Mouse (Mus musculus) embryonic facial prominence, embryonic 13.5 days (tissue): Measurements from ENCODE around the gene Rps8. TPM values are rescaled to one million over a fixed set of nuclear protein-coding genes. Genes with fewer than 3 reads are reported as not detected.

Experiments
- ATAC-seq: fragments of 200-750 bp; cut with Nextera tagmentation; 2 replicates; pipeline ENCODE4 v1.8.0; 2017; ENCODE audit warnings: low read depth; ENCODE audit not compliant: insufficient number of reproducible peaks, insufficient read depth, low FRiP score, low TSS enrichment
- H3K27ac ChIP-seq: fragments of 300-500 bp; sonication (generic); 2 replicates; pipeline ENCODE4 v1.5.1; 2015; ENCODE audit warnings: moderate library complexity, mild to moderate bottlenecking, inconsistent platforms
- H3K27me3 ChIP-seq: fragments of 300-500 bp; sonication (generic); 2 replicates; pipeline ENCODE4 v1.6.1; 2015; ENCODE audit warnings: mild to moderate bottlenecking, inconsistent platforms
- H3K36me3 ChIP-seq: fragments of 300-500 bp; sonication (generic); 2 replicates; pipeline ENCODE4 v1.6.1; 2015; ENCODE audit warnings: mild to moderate bottlenecking, inconsistent platforms
- H3K4me1 ChIP-seq: fragments of 300-500 bp; sonication (generic); 2 replicates; pipeline ENCODE4 v1.6.1; 2015; ENCODE audit warnings: inconsistent platforms
- H3K4me2 ChIP-seq: fragments of 300-500 bp; sonication (generic); 2 replicates; pipeline ENCODE4 v1.6.1; 2015; ENCODE audit warnings: moderate library complexity, mild to moderate bottlenecking, inconsistent platforms
- H3K4me3 ChIP-seq: fragments of 300-500 bp; sonication (generic); 2 replicates; pipeline ENCODE4 v1.5.1; 2015; ENCODE audit warnings: mild to moderate bottlenecking, inconsistent platforms
- H3K9ac ChIP-seq: fragments of 300-500 bp; sonication (generic); 2 replicates; pipeline ENCODE4 v1.6.1; 2015; ENCODE audit warnings: mild to moderate bottlenecking, inconsistent platforms
- H3K9me3 ChIP-seq: fragments of 300-500 bp; sonication (generic); 2 replicates; pipeline ENCODE4 v1.6.1; 2016; ENCODE audit warnings: inconsistent platforms
- WGBS: fragments of 180-500 bp; shearing (Covaris S2); methylation state at CpG from one replicate; pipeline ENCODE4 v1.1.7; 2015; ENCODE audit warnings: mixed read lengths; 5-methylcytosine and 5-hydroxymethylcytosine counted together
- polyA plus RNA-seq: library from polyadenylated mRNA; unstranded; fragments of >200 nt; fragmentation: Nextera tagmentation; extraction: Ambion mirVana; gene quantifications from 2 replicates; pipeline ENCODE4 v1.2.1, GENCODE M21; 2015

The Rps8 gene
- polyA plus RNA-seq, 1 experiment from 2014 or later: 1,114 TPM

GRCm38 (mm10) chr4:117146176-117146575, 9.9 kb downstream of the Rps8 start:
- Histone ChIP-seq H3K9me3 (no peaks in the 10 kb centered on the region), H3K4me3 (no peak overlapping the region), H3K36me3 (peaks cover 25% of the 10 kb centered on the region), H3K27ac (no peak overlapping the region), H3K27me3 (no peaks in the 10 kb centered on the region), H3K4me1 (no peaks in the 10 kb centered on the region), H3K9ac (no peak overlapping the region), H3K4me2 (no peak overlapping the region)
- no peak for ATAC-seq
- 32% methylated on average over 15 of the region's 15 CpGs for WGBS

DNA sequence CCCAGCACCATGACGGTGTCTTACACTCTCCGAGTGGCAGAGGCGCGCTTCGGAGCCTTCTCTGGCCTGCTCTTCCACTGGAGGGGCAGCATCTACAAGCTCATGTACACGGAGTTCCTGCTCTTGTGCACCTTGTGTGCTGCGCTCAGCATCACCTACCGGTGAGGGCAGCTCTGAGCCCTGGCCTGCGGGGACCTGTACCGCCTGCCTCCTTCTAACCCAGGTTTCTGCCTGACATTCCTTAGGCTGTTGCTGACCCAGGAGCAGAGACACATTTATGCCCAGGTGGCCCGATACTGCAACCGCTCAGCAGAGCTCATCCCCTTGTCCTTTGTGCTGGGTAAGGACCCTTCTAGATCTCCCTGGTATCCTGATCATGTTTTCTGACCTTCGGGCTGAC, 10.8 kb downstream of the Rps8 start:
- H3K4me3 ChIP-seq: no peak overlapping the region
- no peaks in the 10 kb centered on the region for H3K9me3 ChIP-seq
- H3K4me2 ChIP-seq: no peak overlapping the region
- ATAC-seq: no peak
- 95% methylated on average over 13 of the region's 13 CpGs for WGBS
- H3K4me1 ChIP-seq: no peaks in the 10 kb centered on the region
- peaks cover 16% of the 10 kb centered on the region for H3K36me3 ChIP-seq
- no peak overlapping the region for H3K9ac ChIP-seq
- no peak overlapping the region for H3K27ac ChIP-seq
- no peaks in the 10 kb centered on the region for H3K27me3 ChIP-seq

DNA sequence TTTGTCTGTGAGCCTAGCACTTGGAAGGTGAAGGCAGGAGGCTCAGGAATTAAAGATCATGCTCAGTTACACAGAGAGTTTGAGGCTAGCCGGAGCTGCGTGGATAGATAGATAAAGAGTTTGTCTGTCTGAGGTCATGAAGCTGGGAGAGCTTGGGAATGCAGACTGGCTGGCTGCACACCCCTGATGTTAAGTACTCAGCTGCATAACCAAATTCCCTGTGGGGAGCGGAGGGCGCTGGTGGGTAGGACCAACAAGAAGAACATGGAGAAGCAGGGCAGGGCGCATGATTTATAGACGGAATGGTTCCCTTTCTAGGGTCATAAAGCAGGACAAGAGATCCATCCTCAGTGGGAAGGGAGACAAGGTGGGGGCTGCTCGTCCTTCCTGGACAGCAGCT, 13.0 kb downstream of the Rps8 start:
- ATAC-seq: no peak
- Histone ChIP-seq H3K4me1 (no peaks in the 10 kb centered on the region), H3K27me3 (no peaks in the 10 kb centered on the region), H3K27ac (no peak overlapping the region), H3K36me3 (no peaks in the 10 kb centered on the region), H3K9ac (no peak overlapping the region), H3K4me3 (no peak overlapping the region), H3K4me2 (no peak overlapping the region), H3K9me3 (no peaks in the 10 kb centered on the region)
- WGBS: 63% methylated on average over 7 of the region's 7 CpGs

DNA sequence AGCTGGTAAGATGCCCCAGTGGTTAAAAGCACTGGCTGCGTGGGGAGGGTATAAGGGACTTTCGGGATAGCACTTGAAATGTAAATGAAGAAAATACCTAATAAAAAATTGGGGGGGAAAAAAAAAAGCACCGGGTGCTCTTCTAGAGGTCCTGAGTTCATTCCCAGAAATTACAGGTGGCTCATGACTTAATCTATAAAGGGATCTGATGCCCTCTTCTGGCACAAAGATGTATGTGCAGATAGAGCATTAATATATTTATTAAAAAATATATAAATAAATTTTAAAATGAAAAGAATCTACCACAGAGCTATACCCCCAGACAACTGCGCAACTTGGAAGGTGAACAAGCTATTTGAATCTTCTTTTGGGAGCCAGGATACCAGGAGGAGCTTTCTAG, 15.4 kb downstream of the Rps8 start:
- WGBS: 31% methylated on average over 4 of the region's 4 CpGs

DNA sequence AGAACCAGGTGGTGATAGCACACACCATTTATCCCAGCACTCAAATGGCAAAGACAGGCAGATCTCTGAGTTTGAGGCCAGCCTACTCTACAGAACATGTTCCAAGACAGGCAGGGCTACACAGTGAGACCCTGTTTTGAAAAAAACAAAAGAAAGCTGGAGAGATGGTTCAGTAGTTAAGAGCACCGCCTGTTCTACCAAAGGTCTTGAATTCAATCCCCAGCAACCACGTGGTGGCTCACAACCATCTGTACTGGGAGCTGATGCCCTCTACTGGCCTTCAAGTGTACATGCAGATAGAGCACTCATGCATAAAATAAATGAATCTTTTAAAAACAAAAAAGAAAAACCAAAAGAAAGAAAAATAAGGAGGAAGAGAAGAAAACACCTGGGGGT, 16.8 kb downstream of the Rps8 start:
- Histone ChIP-seq H3K9ac (no peak overlapping the region), H3K27me3 (peaks cover 3% of the 10 kb centered on the region; the same call in 1 of the 2 replicates), H3K9me3 (no peaks in the 10 kb centered on the region), H3K27ac (no peak overlapping the region), H3K4me3 (no peak overlapping the region), H3K36me3 (no peaks in the 10 kb centered on the region), H3K4me1 (peaks cover 2% of the 10 kb centered on the region), H3K4me2 (no peak overlapping the region)
- ATAC-seq: no peak
- 2% methylated on average over 2 of the region's 2 CpGs for WGBS

More for the DNA sequence above, 15.4 kb downstream of the Rps8 start:
- H3K4me1 ChIP-seq: no peaks in the 10 kb centered on the region
- H3K9ac ChIP-seq: no peak overlapping the region
- no peaks in the 10 kb centered on the region for H3K9me3 ChIP-seq
- ATAC-seq: no peak
- H3K36me3 ChIP-seq: no peaks in the 10 kb centered on the region
- no peak overlapping the region for H3K4me2 ChIP-seq
- no peak overlapping the region for H3K27ac ChIP-seq
- H3K4me3 ChIP-seq: no peak overlapping the region
- H3K27me3 ChIP-seq: 0 out of 2 replicates have a peak, but pooled peaks cover 3% of the 10 kb centered on the region

DNA sequence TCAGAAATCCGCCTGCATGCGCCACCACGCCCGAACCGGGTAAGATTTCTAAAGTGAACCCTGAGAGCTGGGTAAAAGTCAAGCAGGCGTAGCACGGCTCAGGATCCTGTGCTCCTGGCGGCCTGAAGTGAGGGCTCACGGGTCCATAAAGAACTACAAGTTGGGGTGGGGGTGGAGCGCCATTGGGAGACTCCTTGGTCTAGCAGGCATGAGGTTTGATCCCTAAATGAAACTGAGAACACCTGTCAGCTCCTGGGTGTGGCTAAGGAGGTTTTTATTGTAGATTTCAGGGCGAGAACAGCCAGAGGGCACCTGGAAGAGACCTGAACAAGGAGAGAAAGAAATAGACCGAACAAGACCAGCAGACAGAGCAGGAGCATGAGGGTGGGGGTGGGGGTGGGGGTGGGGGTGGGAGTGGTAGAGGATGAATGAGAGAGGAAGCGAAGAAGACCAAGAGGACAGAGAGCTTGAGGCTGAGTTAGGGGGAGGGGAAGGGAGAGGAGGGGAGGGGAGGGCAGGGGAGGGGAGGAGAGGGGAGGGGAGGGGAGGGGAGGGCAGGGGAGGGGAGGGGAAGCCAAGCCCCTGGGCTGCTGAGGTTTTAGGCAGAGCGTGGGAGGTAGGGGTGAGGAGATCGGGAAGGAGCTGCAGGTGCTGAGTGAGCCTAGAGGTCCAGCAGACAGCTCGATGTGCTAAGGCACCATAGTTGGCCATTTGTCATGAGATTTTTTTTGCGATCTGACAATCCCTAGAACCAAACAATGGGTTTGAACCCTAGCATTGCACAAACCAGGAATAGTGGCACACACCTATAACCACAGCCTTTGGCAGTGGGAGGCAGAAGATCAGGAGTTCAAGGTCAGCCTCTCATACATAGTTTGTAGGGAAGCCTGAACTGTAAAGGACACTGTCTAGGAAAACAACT, 17.5 kb downstream of the Rps8 start:
- Histone ChIP-seq H3K4me2 (no peak overlapping the region), H3K27ac (no peak overlapping the region), H3K9me3 (no peaks in the 10 kb centered on the region), H3K27me3 (peaks cover 3% of the 10 kb centered on the region; the same call in 1 of the 2 replicates), H3K9ac (no peak overlapping the region), H3K4me3 (no peak overlapping the region), H3K36me3 (no peaks in the 10 kb centered on the region), H3K4me1 (peaks cover 4% of the 10 kb centered on the region)
- 63% methylated on average over 16 of the region's 17 CpGs for WGBS
- ATAC-seq: no peak

GRCm38 (mm10) chr4:117136034-117136433, 20.0 kb downstream of the Rps8 start:
- Histone ChIP-seq H3K4me1 (peaks cover 15% of the 10 kb centered on the region), H3K27me3 (peaks cover 27% of the 10 kb centered on the region)
- ATAC-seq: no peak

DNA sequence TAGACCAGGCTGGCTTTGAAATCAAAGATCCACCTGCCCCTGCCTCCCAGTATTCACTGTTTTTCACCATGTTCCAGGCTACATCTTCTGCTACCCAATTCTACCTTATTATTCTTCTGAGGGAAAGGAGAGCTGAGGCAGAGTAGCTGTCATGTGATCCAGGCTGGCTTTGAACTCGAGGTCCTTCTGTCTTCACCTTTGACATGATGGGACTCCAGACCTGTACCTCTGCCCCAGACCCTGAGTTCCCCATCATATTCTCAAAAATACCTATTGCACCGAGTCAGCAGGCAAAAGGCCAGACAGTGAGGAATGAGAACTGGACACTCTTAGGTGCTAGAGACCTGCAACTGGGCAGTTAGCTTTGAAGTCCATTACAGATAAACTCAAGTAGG, 21.4 kb downstream of the Rps8 start:
- Histone ChIP-seq H3K36me3 (peaks cover 5% of the 10 kb centered on the region; the same call in 1 of the 2 replicates), H3K4me3 (0 out of 2 replicates have a peak overlapping the region, but pooled peaks have one; percentile 76), H3K4me1 (peaks cover 15% of the 10 kb centered on the region), H3K4me2 (no peak overlapping the region), H3K27me3 (peaks cover 30% of the 10 kb centered on the region), H3K9me3 (no peaks in the 10 kb centered on the region), H3K27ac (no peak overlapping the region), H3K9ac (no peak overlapping the region)
- no peak for ATAC-seq
- WGBS: 30% methylated on average over 2 of the region's 2 CpGs

More at GRCm38 (mm10) chr4:117136034-117136433, 20.0 kb downstream of the Rps8 start:
- Histone ChIP-seq H3K9ac (no peak overlapping the region), H3K4me2 (no peak overlapping the region), H3K36me3 (no peaks in the 10 kb centered on the region), H3K4me3 (no peak overlapping the region), H3K27ac (no peak overlapping the region), H3K9me3 (no peaks in the 10 kb centered on the region)
- 20% methylated on average over 8 of the region's 8 CpGs for WGBS

DNA sequence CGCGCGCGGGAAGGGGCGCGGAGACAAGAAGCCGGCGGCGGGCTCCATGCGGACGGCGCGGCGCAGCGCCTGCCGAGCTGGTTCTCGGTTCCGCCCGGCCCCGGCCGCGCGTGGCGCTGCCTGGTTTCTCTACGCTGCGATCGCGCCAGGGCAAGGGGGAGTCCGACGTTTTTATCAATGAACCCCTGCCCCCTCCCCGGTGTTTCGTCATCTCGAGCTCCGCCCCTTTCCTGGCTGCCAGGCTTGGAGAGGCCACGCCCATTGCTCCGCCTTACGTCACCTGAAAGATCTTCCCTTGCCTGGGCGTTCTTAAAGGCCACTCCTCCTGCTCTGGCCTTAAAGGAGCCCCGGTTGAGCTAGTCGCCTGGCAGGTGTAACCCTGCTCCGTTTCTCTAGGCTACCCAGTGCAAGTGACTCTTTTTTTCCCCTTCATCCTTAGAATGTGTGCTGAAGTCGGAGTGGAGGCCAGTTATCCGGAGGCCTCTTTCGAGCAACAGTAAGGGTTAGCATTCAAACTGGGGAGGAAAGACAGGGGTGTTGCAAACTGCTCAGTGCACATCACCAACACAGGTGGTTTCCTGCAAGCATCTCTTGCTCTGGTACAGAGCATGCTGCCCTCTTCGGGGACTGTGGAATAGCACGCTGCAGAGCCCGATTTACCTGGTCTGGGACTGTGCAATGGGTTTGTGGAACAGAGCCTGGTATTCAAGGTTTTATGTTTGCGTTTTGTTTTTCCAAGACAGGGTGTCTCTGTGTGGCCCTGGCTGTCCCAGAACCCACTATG, 22.0 kb downstream of the Rps8 start, which contains the start of gene Plk3:
Gene Plk3, minus strand, starts transcription at position 147 of the 784 bp plus-strand sequence.
- WGBS: 2% methylated on average over 39 of the region's 48 CpGs

GRCm38 (mm10) chr4:117133366-117133796, 22.7 kb downstream of the Rps8 start:
- under 1% methylated on average over 42 of the region's 42 CpGs for WGBS
- peak overlapping the region; percentile 76 for H3K4me3 ChIP-seq
- H3K27me3 ChIP-seq: peaks cover 30% of the 10 kb centered on the region
- peaks cover 13% of the 10 kb centered on the region for H3K36me3 ChIP-seq
- H3K27ac ChIP-seq: no peak overlapping the region
- H3K4me2 ChIP-seq: peak overlapping the region; percentile 97
- H3K4me1 ChIP-seq: peaks cover 15% of the 10 kb centered on the region
- H3K9ac ChIP-seq: peak overlapping the region; percentile 84
- peak; percentile 53; the same call in 1 of the 2 replicates for ATAC-seq
- no peaks in the 10 kb centered on the region for H3K9me3 ChIP-seq

More for the DNA sequence above, 22.0 kb downstream of the Rps8 start, which contains the start of gene Plk3:
- Histone ChIP-seq H3K27ac (no peak within 1 kb of the TSS), H3K4me3 (peak within 1 kb of the TSS; percentile 76), H3K4me1 (peaks cover 15% of the 10 kb centered on the region), H3K9me3 (no peaks in the 10 kb centered on the region), H3K9ac (peak within 1 kb of the TSS; percentile 84), H3K4me2 (peak within 1 kb of the TSS; percentile 97), H3K27me3 (peaks cover 30% of the 10 kb centered on the region), H3K36me3 (peaks cover 7% of the 10 kb centered on the region; the same call in 1 of the 2 replicates)
- peak; percentile 82 for ATAC-seq

GRCm38 (mm10) chr4:117132794-117133143, 23.3 kb downstream of the Rps8 start:
- 11% methylated on average over 11 of the region's 11 CpGs for WGBS
- Histone ChIP-seq H3K4me3 (peak overlapping the region; percentile 76), H3K9me3 (no peaks in the 10 kb centered on the region), H3K4me2 (peak overlapping the region; percentile 97), H3K27me3 (peaks cover 30% of the 10 kb centered on the region), H3K9ac (peak overlapping the region; percentile 84), H3K27ac (no peak overlapping the region), H3K36me3 (peaks cover 16% of the 10 kb centered on the region), H3K4me1 (peaks cover 15% of the 10 kb centered on the region)
- no peak for ATAC-seq
